Mouse (Mus musculus): ENCODE measurements around the gene Cyb5r3. TPM values are rescaled to one million over a fixed set of nuclear protein-coding genes. Genes with fewer than 3 reads are reported as not detected.

The Cyb5r3 gene
- polyA plus RNA-seq, 1 experiment from 2014 or later = 122 TPM

Other genes starting within 250 kb of the Cyb5r3 start
- gene Tcf20, start 184.7 kb downstream of the Cyb5r3 start, polyA plus RNA-seq (2014; fragmentation: Nextera tagmentation; extraction: Ambion mirVana) = 15.4 and 16.3 TPM in 2 replicates
- 0.31 and 1.8 TPM in 2 replicates for gene Nfam1, start 139.3 kb downstream of the Cyb5r3 start, polyA plus RNA-seq (2014; fragmentation: Nextera tagmentation; extraction: Ambion mirVana)
- 22.3 and 37.8 TPM in 2 replicates for gene Serhl, start 83.1 kb downstream of the Cyb5r3 start, polyA plus RNA-seq (2014; fragmentation: Nextera tagmentation; extraction: Ambion mirVana)
- gene Rrp7a, start 49.8 kb downstream of the Cyb5r3 start, polyA plus RNA-seq (2014; fragmentation: Nextera tagmentation; extraction: Ambion mirVana) = 52.1 and 70.5 TPM in 2 replicates
- 153 and 155 TPM in 2 replicates for gene Poldip3, start 23.2 kb downstream of the Cyb5r3 start, polyA plus RNA-seq (2014; fragmentation: Nextera tagmentation; extraction: Ambion mirVana)
- gene A4galt, start 79.2 kb upstream of the Cyb5r3 start, polyA plus RNA-seq (2014; fragmentation: Nextera tagmentation; extraction: Ambion mirVana) = 0.91 and 3.9 TPM in 2 replicates
- gene Arfgap3, start 177.7 kb upstream of the Cyb5r3 start, polyA plus RNA-seq (2014; fragmentation: Nextera tagmentation; extraction: Ambion mirVana) = 37.4 and 40.3 TPM in 2 replicates